In genomic region chr12:34461728-34462127, GRCm38 (mm10) we compare ENCODE assay signal across 28 mouse cellular contexts.
DNase-seq lines count a peak whose midpoint lies in the region; ATAC-seq and TF ChIP-seq lines count a peak whose summit lies in the region.
"Had no signal": no experiment of that assay in that cellular context is flagged by ENCODE, and none has a peak within 500 bp of the region (broad histone marks: within the 10 kb centered on the region; RNA-seq: fewer than 3 reads in every experiment).

No protein-coding gene starts in this region.

- no peak for DNase-seq in cerebellum, postnatal 4 days (ENCODE audit: low spot score in 2 of 2)
- peak; percentile 3 for DNase-seq in left cerebral cortex, postnatal 4 days
- no peak for DNase-seq in left cerebral cortex, adult 2 months (ENCODE audit: extremely low spot score in 1 of 2, low spot score in 2 of 2)
- DNase-seq in cerebellum, adult 9-10 months, result peak; percentile 72
- no peak for DNase-seq in layer of hippocampus, adult 9-10 months (ENCODE audit: low spot score)
- DNase-seq in frontal cortex, postnatal 10 days (ENCODE audit: low spot score in 2 of 2), result no peak
- DNase-seq: adrenal gland, adult 2 months; adrenal gland, postnatal 36 days; gastrocnemius, postnatal 25 days; heart, adult 18-20 months; heart, postnatal 10 days; kidney, adult 11 months; kidney, postnatal 14 days; liver, postnatal 0 days; lung, postnatal 10 days; midbrain, embryonic 14.5 days; right cerebral cortex, postnatal 25 days had no signal

- H3K4me3 ChIP-seq in left cerebral cortex, adult 2 months, result no peak overlapping the region
- H3K4me3 ChIP-seq: embryonic facial prominence, embryonic 10.5 days; embryonic facial prominence, embryonic 15.5 days; forebrain, embryonic 13.5 days; heart, embryonic 13.5 days; liver, embryonic 12.5 days; neural tube, embryonic 15.5 days; stomach, embryonic 15.5 days had no signal

- intact Hi-C loops in left cerebral cortex, postnatal 4 days (cut with DNase I), result no loop called here
- intact Hi-C loops in left cerebral cortex, adult 2 months (cut with DNase I), result no loop called here

- no peak overlapping the region for H3K27ac ChIP-seq in left cerebral cortex, adult 2 months
- H3K27ac ChIP-seq: embryonic facial prominence, embryonic 10.5 days; embryonic facial prominence, embryonic 15.5 days; forebrain, embryonic 13.5 days; heart, embryonic 13.5 days; liver, embryonic 12.5 days; macrophage; neural tube, embryonic 15.5 days; stomach, embryonic 15.5 days had no signal

- peak; percentile 91 for ATAC-seq in cerebellum, adult (ENCODE audit: insufficient number of reproducible peaks, low FRiP score, low TSS enrichment)
- ATAC-seq: activated CD4-positive, CD25-positive, alpha-beta regulatory T cell, adult 4 months; forebrain, embryonic 13.5 days; inflammation-experienced regulatory T-cells, adult 6 months; liver, embryonic 12.5 days; liver, postnatal 0 days had no signal

- no peak for TF ChIP-seq CTCF in left cerebral cortex, adult 2 months (IDR thresholded peaks at IDR 0.05)

Comparison
In these comparisons a context has a peak if more than half of its experiments do, and no peak if none do; other contexts are left out.
1. DNase-seq: peak in left cerebral cortex, postnatal 4 days (single experiment) and cerebellum, adult 9-10 months (single experiment); none in cerebellum, postnatal 4 days (0 of 2), left cerebral cortex, adult 2 months (0 of 2), layer of hippocampus, adult 9-10 months (single experiment) and frontal cortex, postnatal 10 days (0 of 2).